In genomic region chr5:115068671-115069421, GRCm38 (mm10) we compare ENCODE assay signal across 15 mouse cellular contexts. TPM values are rescaled to one million over a fixed set of nuclear protein-coding genes. Genes with fewer than 3 reads are reported as not detected.
DNase-seq lines count a peak whose midpoint lies in the region; ATAC-seq lines count a peak whose summit lies in the region.
"Had no signal": no experiment of that assay in that cellular context is flagged by ENCODE, and none has a peak within 500 bp of the region (broad histone marks: within the 10 kb centered on the region; RNA-seq: fewer than 3 reads in every experiment).

No protein-coding gene starts in this region.

- no peak for DNase-seq in heart, embryonic 10.5 days (ENCODE audit: low spot score)
- no peak for DNase-seq in heart, adult 8-10 months (ENCODE audit: low spot score)
- DNase-seq in c-Kit-negative CD71-positive TER-119-positive erythroid progenitor cells, embryonic 14.5 days (ENCODE audit: low read depth, low spot score) = peak; percentile 63
- DNase-seq in thymus, postnatal 25 days = no peak
- DNase-seq in embryo, embryonic 11 days = no peak
- no peak for DNase-seq in thymus, adult 18-20 months
- DNase-seq: cerebellum, postnatal 14 days; lung, postnatal 4 days; thymus, adult 2 months had no signal

- H3K4me1 ChIP-seq in heart, embryonic 10.5 days = peaks cover 56% of the 10 kb centered on the region
- peaks cover 67% of the 10 kb centered on the region for H3K4me1 ChIP-seq in liver, embryonic 16.5 days (ENCODE audit: control insufficient read depth, low read depth, low read length)

- peaks cover 4% of the 10 kb centered on the region; the same call in 1 of the 2 replicates for H3K36me3 ChIP-seq in heart, embryonic 10.5 days
- H3K36me3 ChIP-seq in liver, embryonic 16.5 days (ENCODE audit: control insufficient read depth, insufficient read depth) = 0 out of 2 replicates have a peak, but pooled peaks cover 2% of the 10 kb centered on the region

- peak overlapping the region; percentile 47 for H3K4me2 ChIP-seq in liver, embryonic 16.5 days (ENCODE audit: low read depth, low read length)
- H3K4me2 ChIP-seq: embryonic facial prominence, embryonic 15.5 days; hindbrain, embryonic 14.5 days; kidney, embryonic 15.5 days had no signal

- H3K27ac ChIP-seq in heart, embryonic 10.5 days = peak overlapping the region; percentile 25; the same call in 1 of the 2 replicates
- H3K27ac ChIP-seq in liver, embryonic 16.5 days (ENCODE audit: low read length) = peak overlapping the region; percentile 98
- H3K27ac ChIP-seq: embryonic facial prominence, embryonic 15.5 days; hindbrain, embryonic 14.5 days; kidney, embryonic 15.5 days had no signal

- H3K9me3 ChIP-seq in heart, embryonic 10.5 days = no peaks in the 10 kb centered on the region
- no peaks in the 10 kb centered on the region for H3K9me3 ChIP-seq in liver, embryonic 16.5 days (replicated peaks; ENCODE audit: control insufficient read depth, low read length)
- H3K9me3 ChIP-seq: embryonic facial prominence, embryonic 15.5 days; kidney, embryonic 15.5 days had no signal

- 85% methylated on average over 11 of the region's 11 CpGs for WGBS in heart, embryonic 10.5 days
- 26% methylated on average over 11 of the region's 11 CpGs for WGBS in liver, embryonic 16.5 days (ENCODE audit: insufficient replicate concordance)

- peak; percentile 47 for ATAC-seq in CD4-positive, CD25-positive, alpha-beta regulatory T cell, adult 4 months
- peak; percentile 66 for ATAC-seq in liver, embryonic 16.5 days (ENCODE audit: low read depth)

- H3K27me3 ChIP-seq in heart, embryonic 10.5 days (ENCODE audit: insufficient read depth, poor library complexity, severe bottlenecking) = no peaks in the 10 kb centered on the region
- H3K27me3 ChIP-seq in liver, embryonic 16.5 days (ENCODE audit: control insufficient read depth, insufficient read depth, low read depth, low read length) = no peaks in the 10 kb centered on the region
- H3K27me3 ChIP-seq: embryonic facial prominence, embryonic 15.5 days; kidney, embryonic 15.5 days had no signal

- H3K9ac ChIP-seq in liver, embryonic 16.5 days (ENCODE audit: low read depth, low read length) = peak overlapping the region; percentile 44
- H3K9ac ChIP-seq: embryonic facial prominence, embryonic 15.5 days; hindbrain, embryonic 14.5 days; kidney, embryonic 15.5 days had no signal

- H3K4me3 ChIP-seq in heart, embryonic 10.5 days = no peak overlapping the region
- H3K4me3 ChIP-seq in liver, embryonic 16.5 days (ENCODE audit: low read depth, low read length) = peak overlapping the region; percentile 19; the same call in 1 of the 2 replicates
- H3K4me3 ChIP-seq: embryonic facial prominence, embryonic 15.5 days; kidney, embryonic 15.5 days had no signal

RNA-seq across cellular contexts. Expression of gene Gm10401, which starts 29.2 kb away (rescaled TPM):
- polyA plus RNA-seq in heart, embryonic 10.5 days (2016; fragmentation: Nextera tagmentation; extraction: Ambion mirVana) = 13.7 and 15.7 TPM in 2 replicates
- total RNA-seq in heart, adult 8-10 months (2022) = not detected
- 10 to 100 TPM; 15.1 to 18.1 TPM for polyA plus RNA-seq in CD4-positive, CD25-positive, alpha-beta regulatory T cell, adult 4 months (2017; shearing (Covaris generic))
- 8.1 and 8.5 TPM in 2 replicates for polyA plus RNA-seq in liver, embryonic 16.5 days (2015; fragmentation: Nextera tagmentation; extraction: Ambion mirVana)
- total RNA-seq: layer of hippocampus, postnatal 10 days had no signal
- polyA plus RNA-seq: thymus, adult 2 months had no signal

RNA-seq across cellular contexts. Expression of gene Acads, which starts 50.3 kb away (rescaled TPM):
- polyA plus RNA-seq in heart, embryonic 10.5 days (2016; fragmentation: Nextera tagmentation; extraction: Ambion mirVana) = 107 and 138 TPM in 2 replicates
- total RNA-seq in heart, adult 8-10 months (2022) = 100 to 1,000 TPM; 225 to 279 (median 244) TPM
- polyA plus RNA-seq in CD4-positive, CD25-positive, alpha-beta regulatory T cell, adult 4 months (2017; shearing (Covaris generic)) = 10 to 100 TPM; 10.6 to 28.4 TPM
- polyA plus RNA-seq in liver, embryonic 16.5 days (2015; fragmentation: Nextera tagmentation; extraction: Ambion mirVana) = 48.8 and 54.2 TPM in 2 replicates

RNA-seq across cellular contexts. Expression of gene Sppl3, which starts 57.9 kb away (rescaled TPM):
- 6.9 and 11.5 TPM in 2 replicates for polyA plus RNA-seq in heart, embryonic 10.5 days (2016; fragmentation: Nextera tagmentation; extraction: Ambion mirVana)
- 10 to 100 TPM; 26.3 to 31.9 (median 29.0) TPM for total RNA-seq in heart, adult 8-10 months (2022)
- polyA plus RNA-seq in CD4-positive, CD25-positive, alpha-beta regulatory T cell, adult 4 months (2017; shearing (Covaris generic)) = 10 to 100 TPM; 10.2 to 14.2 TPM
- polyA plus RNA-seq in liver, embryonic 16.5 days (2015; fragmentation: Nextera tagmentation; extraction: Ambion mirVana) = 3.2 and 3.3 TPM in 2 replicates
